Mouse (Mus musculus): ENCODE measurements at regions not wholly inside any gene's neighbourhood (a gene's known extent, or its start where the extent isn't known, plus 50 kb on each side); places are given as distances from the start of the nearest gene placed in this dataset.

DNA sequence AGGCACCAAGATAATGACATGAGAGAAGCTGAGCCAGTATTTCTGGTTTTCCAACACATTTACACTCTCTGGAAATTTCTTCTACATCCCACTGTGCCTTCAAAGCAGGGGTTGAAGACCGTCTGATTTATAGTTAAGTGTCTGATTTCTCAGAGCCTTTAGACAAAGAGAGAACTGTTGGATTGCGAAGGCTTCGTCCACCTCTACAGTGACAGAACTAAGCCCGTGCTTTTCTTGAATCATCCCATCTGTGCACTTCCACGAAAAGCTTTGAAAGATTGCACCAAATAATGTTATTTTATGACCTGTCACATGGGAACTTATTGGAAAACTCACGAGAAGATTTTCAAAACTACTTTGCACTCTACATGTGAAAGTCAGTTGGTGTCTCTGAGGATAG is 239.3 kb downstream of the Fam198b start:
- TF ChIP-seq CTCF (IDR thresholded peaks at IDR 0.05; ENCODE audit: insufficient read depth, low read depth, low read length) (no peak), POLR2A (IDR thresholded peaks at IDR 0.05; ENCODE audit: insufficient read depth, low read depth, low read length) (no peak)

All from olfactory bulb, adult 2 months (tissue).